Mouse (Mus musculus) heart, adult 2 months (tissue): ENCODE data around the gene Pnma1.

Source experiments
- CTCF ChIP-seq: fragments of 200-600 bp; IDR thresholded peaks from 2 replicates; pipeline ENCODE4 v1.8.1; 2022; ENCODE audit warnings: antibody characterized with exemption, mild to moderate bottlenecking, moderate library complexity
- EP300 ChIP-seq: fragments of 200-500 bp; IDR thresholded peaks from 2 replicates; pipeline ENCODE4 v1.6.1; 2011; ENCODE audit warnings: low read depth, low read length, control low read depth; ENCODE audit not compliant: insufficient read depth
- POLR2A ChIP-seq: fragments of 200-500 bp; IDR thresholded peaks from 2 replicates; pipeline ENCODE4 v1.6.1; 2011; ENCODE audit warnings: mild to moderate bottlenecking, low read depth, low read length, control low read depth; ENCODE audit not compliant: insufficient read depth

- TF ChIP-seq CTCF (no peak), POLR2A (no peak), EP300 (no peak)
Observed at GRCm38 (mm10) chr12:84191190-84191589, 42.9 kb upstream of the Pnma1 start.
